Mouse (Mus musculus): ENCODE measurements around the gene Xylt2.
"Not testable (repeated sequence)": the region's sequence is repeated elsewhere in the genome, so short reads cannot be mapped to it uniquely, and the experiment has no call there.

Gene Xylt2

GRCm38 (mm10) chr11:94677607-94678145 is 361 bp upstream of the Xylt2 start:
- peak; percentile 6; the same call in 1 of the 2 replicates for ATAC-seq (ENCODE audit: insufficient number of reproducible peaks, low FRiP score, low TSS enrichment)

- no peak for ATAC-seq (ENCODE audit: insufficient number of reproducible peaks, low FRiP score, low TSS enrichment)
Measured at GRCm38 (mm10) chr11:94676308-94676707, 1.0 kb downstream of the Xylt2 start.

GRCm38 (mm10) chr11:94675446-94675845 is 1.9 kb downstream of the Xylt2 start:
- ATAC-seq (ENCODE audit: insufficient number of reproducible peaks, low FRiP score, low TSS enrichment): no peak

GRCm38 (mm10) chr11:94674984-94675383 is 2.3 kb downstream of the Xylt2 start:
- ATAC-seq (ENCODE audit: insufficient number of reproducible peaks, low FRiP score, low TSS enrichment): no peak

DNA sequence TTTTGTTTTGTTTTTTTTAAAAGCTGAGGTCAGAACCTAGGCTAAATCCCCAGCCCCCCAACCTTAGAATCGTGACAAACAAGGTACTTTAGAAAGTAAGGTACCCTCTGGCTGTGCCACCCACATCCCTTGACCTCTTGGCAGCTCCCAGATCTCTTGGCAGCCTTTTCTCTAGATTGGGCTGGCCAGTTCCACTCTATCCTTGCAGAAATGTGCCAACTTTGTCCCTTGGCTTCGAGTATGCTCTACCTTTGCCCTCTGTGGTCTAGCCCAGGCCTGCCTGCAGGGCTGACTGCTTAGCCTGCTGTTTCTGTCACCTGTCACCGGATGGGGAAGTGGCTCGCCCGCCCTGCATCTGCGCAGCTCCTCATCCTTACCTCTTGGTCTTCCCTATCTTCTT is 12.0 kb downstream of the Xylt2 start:
- no peak for ATAC-seq (ENCODE audit: insufficient number of reproducible peaks, low FRiP score, low TSS enrichment)

DNA sequence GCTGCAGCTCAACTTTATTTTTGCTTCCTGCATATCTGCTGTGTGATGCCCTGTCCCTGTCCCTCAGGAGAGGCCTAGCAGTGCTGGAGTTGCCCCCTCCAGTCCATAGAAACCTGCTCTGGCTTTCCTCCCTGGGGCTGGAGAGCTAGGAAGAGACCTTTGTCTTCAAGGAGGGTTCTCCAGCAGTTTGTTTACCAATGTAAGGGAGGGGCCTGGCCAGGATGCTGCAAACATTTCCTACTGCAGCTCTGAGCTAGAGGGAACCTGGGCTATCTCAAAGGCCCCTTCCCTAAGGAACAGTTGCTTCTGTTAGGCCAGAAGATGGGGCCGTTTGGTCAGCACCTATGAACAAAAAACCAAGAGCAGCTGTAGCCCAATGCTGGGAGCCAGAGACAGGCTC is 16.0 kb downstream of the Xylt2 start:
- no peak for ATAC-seq (ENCODE audit: insufficient number of reproducible peaks, low FRiP score, low TSS enrichment)

DNA sequence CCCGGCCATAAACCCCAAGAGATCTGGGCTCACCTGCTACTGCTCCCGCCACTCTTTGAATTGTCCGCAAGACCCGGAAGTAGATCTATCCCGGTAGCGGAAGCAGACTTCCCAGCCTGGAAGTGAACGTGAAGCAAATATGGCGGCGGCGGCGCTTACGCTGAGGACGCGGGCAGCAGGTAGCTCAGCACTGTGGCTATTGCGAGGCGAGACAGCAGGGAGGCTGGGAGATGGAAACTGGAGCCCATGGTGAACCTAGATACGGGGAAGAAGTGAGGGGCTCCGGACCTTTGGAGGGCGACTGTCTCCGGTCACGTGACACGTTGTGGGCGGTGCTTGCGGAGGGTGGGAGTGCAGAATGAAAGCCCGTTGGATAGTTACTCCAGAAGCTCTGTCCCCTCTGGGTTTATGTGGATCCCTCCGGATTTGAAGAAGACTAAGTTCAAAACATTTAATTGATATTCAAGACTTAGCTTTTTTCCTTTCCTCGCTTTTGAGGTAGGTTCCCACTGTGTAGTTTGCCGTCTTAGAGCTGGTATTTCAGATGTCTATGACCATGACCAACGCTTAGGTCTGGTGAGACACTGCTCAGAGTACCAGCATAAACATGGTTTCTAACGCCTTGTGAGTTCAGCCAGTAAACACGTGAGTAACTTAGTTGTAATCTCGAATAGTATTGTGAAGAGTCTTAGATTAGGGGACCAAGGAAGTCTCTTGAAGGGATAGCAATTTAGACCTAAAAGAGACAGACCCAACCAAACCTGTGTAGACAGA is 23.5 kb downstream of the Xylt2 start, which contains the start of the genes Mrpl27 and Eme1:
Gene Mrpl27 (plus strand): TSS at position 105 of the 774 bp plus-strand sequence.
Gene Eme1 (minus strand): TSS at position 302 of the 774 bp plus-strand sequence.
- peak; percentile 86; the same call in 1 of the 2 replicates for ATAC-seq (ENCODE audit: insufficient number of reproducible peaks, low FRiP score, low TSS enrichment)

DNA sequence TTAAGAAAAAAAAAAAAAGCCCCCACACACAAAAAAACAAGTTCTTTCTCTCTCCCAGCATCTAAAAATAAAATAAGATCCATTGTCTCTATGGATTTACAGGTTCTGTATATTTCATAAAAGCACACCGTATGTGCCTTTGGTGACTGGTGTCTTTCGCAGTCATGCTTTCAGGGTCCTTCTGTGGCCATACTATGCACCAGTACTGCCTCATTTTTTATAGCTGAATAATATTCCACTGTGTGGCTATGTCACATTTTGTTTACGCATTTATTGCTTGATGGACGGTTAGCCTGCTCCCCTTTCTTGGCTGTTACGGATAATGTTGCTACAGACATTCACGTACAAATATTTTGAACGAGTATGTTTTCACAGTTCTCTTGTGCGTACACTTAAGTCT is 24.3 kb downstream of the Xylt2 start:
- no peak for ATAC-seq (ENCODE audit: insufficient number of reproducible peaks, low FRiP score, low TSS enrichment)

- ATAC-seq (ENCODE audit: insufficient number of reproducible peaks, low FRiP score, low TSS enrichment): not testable (repeated sequence)
Measured at GRCm38 (mm10) chr11:94651241-94651640, 26.1 kb downstream of the Xylt2 start.

- ATAC-seq (ENCODE audit: insufficient number of reproducible peaks, low FRiP score, low TSS enrichment): no peak
Measured at GRCm38 (mm10) chr11:94646457-94646856, 30.9 kb downstream of the Xylt2 start.

GRCm38 (mm10) chr11:94644461-94645219 is 32.7 kb downstream of the Xylt2 start:
- no peak for ATAC-seq (ENCODE audit: insufficient number of reproducible peaks, low FRiP score, low TSS enrichment)

- ATAC-seq (ENCODE audit: insufficient number of reproducible peaks, low FRiP score, low TSS enrichment): no peak
Measured at GRCm38 (mm10) chr11:94634431-94634830, 42.9 kb downstream of the Xylt2 start.

- ATAC-seq (ENCODE audit: insufficient number of reproducible peaks, low FRiP score, low TSS enrichment): no peak
Measured at GRCm38 (mm10) chr11:94632988-94633387, 44.3 kb downstream of the Xylt2 start.

DNA sequence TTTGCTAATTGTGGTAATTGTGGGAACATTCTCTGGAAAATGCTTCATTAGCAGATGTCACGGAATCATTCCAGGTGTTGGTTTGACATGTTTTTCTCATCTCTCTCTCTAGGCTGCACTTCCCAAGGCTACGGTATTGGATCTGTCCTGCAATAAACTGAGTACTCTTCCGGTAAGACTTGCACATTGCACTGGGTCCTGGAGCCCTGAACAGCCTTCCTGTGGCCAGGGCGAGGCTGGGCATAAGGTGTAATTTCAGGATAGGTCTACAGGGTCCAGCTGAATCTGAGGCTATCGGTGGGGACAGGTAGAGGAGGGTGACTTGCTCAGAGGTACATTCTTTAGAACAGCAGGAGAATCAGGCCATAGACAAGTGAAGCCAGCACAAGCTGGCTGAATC is 45.3 kb downstream of the Xylt2 start:
- no peak for ATAC-seq (ENCODE audit: insufficient number of reproducible peaks, low FRiP score, low TSS enrichment)

DNA sequence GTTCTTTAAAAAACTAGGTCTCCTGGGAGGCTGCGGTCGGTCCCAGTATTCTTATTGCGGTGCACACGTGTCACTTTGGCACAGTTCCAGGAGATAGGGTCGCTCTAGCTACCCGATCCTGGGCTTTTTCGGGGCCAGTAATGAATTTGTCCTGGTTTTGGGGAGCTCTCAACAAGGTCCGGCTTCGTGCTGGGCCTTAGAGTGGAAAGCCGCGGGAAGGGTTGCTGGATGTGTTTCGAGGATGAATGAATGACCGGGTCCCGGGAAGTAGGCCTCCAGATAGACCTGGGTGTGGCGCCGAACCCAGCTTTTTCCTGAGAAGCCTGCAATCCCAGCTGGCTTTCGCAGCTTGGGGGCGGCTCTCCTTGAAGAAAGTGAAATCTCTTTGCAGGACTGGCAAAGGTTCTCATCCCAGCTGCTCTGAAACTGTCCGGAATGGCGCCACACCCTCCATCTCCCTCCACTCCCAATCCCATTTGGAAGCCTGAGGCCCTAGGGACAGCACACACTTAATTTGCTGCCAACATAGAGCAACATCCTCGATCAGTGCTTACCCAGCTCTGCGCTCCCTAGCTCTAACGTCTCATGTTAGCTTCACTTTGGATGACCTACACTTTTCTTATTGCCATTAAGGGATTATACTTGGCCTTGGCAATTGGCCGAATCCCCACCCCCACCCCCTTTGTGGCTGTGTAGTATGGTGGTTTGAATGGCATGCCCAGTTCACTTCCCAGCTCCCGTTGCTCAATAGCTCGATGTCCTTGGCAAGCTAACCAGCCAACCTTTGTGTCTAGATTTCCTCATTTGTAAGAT is 46.9 kb downstream of the Xylt2 start:
- ATAC-seq (ENCODE audit: insufficient number of reproducible peaks, low FRiP score, low TSS enrichment): no peak

DNA sequence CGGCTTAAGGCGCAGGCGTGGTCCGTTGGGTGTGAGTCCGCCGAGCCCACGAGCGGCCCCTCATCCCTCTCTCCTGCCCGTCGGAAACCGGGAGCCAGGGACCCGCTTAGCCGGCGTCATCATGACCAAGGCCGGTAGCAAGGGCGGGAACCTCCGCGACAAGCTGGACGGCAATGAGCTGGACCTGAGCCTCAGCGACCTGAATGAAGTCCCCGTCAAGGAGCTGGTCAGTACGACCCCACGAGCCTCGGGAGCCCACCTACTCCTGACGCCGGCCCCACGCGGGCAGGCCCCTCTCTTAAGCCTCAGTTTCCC is 47.5 kb downstream of the Xylt2 start:
- ATAC-seq (ENCODE audit: insufficient number of reproducible peaks, low FRiP score, low TSS enrichment): no peak

DNA sequence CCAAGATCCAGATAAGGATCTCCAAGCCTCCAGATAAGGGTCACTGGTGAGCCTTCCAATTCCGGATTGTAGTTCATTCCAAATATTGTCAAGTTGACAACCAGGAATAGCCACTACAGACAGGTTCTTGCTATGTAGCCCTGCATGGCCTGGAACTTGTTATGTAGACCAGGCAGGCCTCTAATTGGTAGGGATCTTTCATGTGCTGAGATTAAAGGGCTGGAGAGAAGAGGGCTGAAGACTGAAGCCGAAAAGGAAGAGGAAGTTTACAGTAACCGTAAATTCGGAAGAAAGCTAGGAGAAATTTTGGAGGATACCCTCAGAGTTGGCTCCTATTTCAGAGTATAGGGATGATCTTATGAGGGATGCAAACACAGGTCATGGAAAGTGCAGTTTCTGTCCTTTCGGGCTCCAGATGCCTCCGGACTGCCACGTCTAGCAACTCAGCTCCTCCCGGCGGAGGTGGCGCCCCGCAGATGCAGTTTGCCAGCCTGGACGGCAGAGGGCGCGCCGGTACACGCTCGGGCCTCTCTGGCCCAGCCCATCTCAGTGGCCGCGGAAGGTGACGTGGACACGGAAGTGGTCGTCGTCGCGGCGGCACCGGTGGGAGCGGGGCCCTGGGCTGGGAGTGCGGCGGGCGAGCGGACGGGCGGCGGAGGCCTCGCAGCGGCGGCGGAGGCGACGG is 48.0 kb downstream of the Xylt2 start, which contains the start of gene Lrrc59:
Gene Lrrc59 (plus strand): TSS at position 569 of the 685 bp plus-strand sequence.
- peak; percentile 99 for ATAC-seq (ENCODE audit: insufficient number of reproducible peaks, low FRiP score, low TSS enrichment)

GRCm38 (mm10) chr11:94622162-94622561 is 55.2 kb downstream of the Xylt2 start:
- no peak for ATAC-seq (ENCODE audit: insufficient number of reproducible peaks, low FRiP score, low TSS enrichment)

DNA sequence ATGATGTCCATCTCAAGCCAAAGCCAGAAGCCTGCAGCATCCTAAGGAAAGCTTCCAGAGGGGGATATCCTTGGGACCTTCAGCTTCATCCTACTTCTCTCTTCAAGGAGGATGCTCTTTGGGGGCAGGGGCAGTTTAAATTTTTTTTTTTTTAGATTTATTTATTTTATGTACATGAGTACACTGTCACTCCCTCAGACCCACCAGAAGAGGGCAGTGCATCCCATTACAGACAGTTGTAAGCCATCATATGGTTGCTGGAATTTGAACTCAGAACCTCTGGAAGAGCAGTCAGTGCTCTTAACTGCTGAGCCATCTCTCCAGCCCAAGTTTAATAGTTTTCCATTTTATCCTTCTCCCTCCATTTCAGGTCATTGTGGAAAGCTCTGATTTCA is 55.9 kb downstream of the Xylt2 start:
- no peak for ATAC-seq (ENCODE audit: insufficient number of reproducible peaks, low FRiP score, low TSS enrichment)

Measured in cerebellum, adult (tissue).